Mouse (Mus musculus): ENCODE results near the gene Popdc2. TPM values are rescaled to one million over a fixed set of nuclear protein-coding genes. Genes with fewer than 3 reads are reported as not detected.
A peak's percentile ranks its signal among the peaks of the same experiment; 100 is the strongest.

The Popdc2 gene
- polyA plus RNA-seq, 1 experiment from 2014 or later, result 0.22 TPM

GRCm38 (mm10) chr16:38371705-38372296, 9.8 kb downstream of the Popdc2 start:
- H3K9me3 ChIP-seq, result no peaks in the 10 kb centered on the region
- H3K4me3 ChIP-seq, result no peak overlapping the region
- no peaks in the 10 kb centered on the region for H3K27me3 ChIP-seq
- no peaks in the 10 kb centered on the region for H3K36me3 ChIP-seq
- ATAC-seq (replicated peaks), result no peak
- H3K9ac ChIP-seq (replicated peaks), result no peak overlapping the region
- H3K4me1 ChIP-seq, result peaks cover 11% of the 10 kb centered on the region
- H3K27ac ChIP-seq (replicated peaks), result no peak overlapping the region
- WGBS, result 88% methylated on average over 15 of the region's 15 CpGs
- H3K4me2 ChIP-seq (replicated peaks), result no peak overlapping the region

GRCm38 (mm10) chr16:38372876-38373275, 10.9 kb downstream of the Popdc2 start:
- WGBS, result 79% methylated on average over 4 of the region's 4 CpGs
- Histone ChIP-seq H3K27me3 (no peaks in the 10 kb centered on the region), H3K9ac (replicated peaks) (no peak overlapping the region), H3K4me1 (peaks cover 14% of the 10 kb centered on the region), H3K4me2 (replicated peaks) (no peak overlapping the region), H3K4me3 (no peak overlapping the region), H3K27ac (replicated peaks) (no peak overlapping the region), H3K9me3 (no peaks in the 10 kb centered on the region), H3K36me3 (no peaks in the 10 kb centered on the region)
- no peak for ATAC-seq (replicated peaks)

GRCm38 (mm10) chr16:38373439-38373838, 11.4 kb downstream of the Popdc2 start:
- H3K27ac ChIP-seq (replicated peaks), result no peak overlapping the region
- H3K4me2 ChIP-seq (replicated peaks), result no peak overlapping the region
- 85% methylated on average over 10 of the region's 10 CpGs for WGBS
- no peaks in the 10 kb centered on the region for H3K27me3 ChIP-seq
- H3K9ac ChIP-seq (replicated peaks), result no peak overlapping the region
- no peaks in the 10 kb centered on the region for H3K9me3 ChIP-seq
- ATAC-seq (replicated peaks), result no peak
- peaks cover 12% of the 10 kb centered on the region for H3K4me1 ChIP-seq
- no peak overlapping the region for H3K4me3 ChIP-seq
- no peaks in the 10 kb centered on the region for H3K36me3 ChIP-seq

GRCm38 (mm10) chr16:38373941-38374340, 11.9 kb downstream of the Popdc2 start:
- Histone ChIP-seq H3K36me3 (no peaks in the 10 kb centered on the region), H3K9ac (replicated peaks) (no peak overlapping the region), H3K27me3 (no peaks in the 10 kb centered on the region), H3K9me3 (no peaks in the 10 kb centered on the region), H3K4me3 (no peak overlapping the region), H3K27ac (replicated peaks) (no peak overlapping the region), H3K4me1 (peaks cover 11% of the 10 kb centered on the region), H3K4me2 (replicated peaks) (no peak overlapping the region)
- WGBS, result 86% methylated on average over 16 of the region's 16 CpGs
- ATAC-seq (replicated peaks), result no peak

- no peak for ATAC-seq (replicated peaks)
- no peaks in the 10 kb centered on the region for H3K27me3 ChIP-seq
- H3K4me1 ChIP-seq, result peaks cover 11% of the 10 kb centered on the region
- no peaks in the 10 kb centered on the region for H3K36me3 ChIP-seq
- 81% methylated on average over 10 of the region's 10 CpGs for WGBS
- no peak overlapping the region for H3K4me2 ChIP-seq (replicated peaks)
- no peak overlapping the region for H3K27ac ChIP-seq (replicated peaks)
- H3K4me3 ChIP-seq, result no peak overlapping the region
- no peak overlapping the region for H3K9ac ChIP-seq (replicated peaks)
- H3K9me3 ChIP-seq, result no peaks in the 10 kb centered on the region
These were observed 12.6 kb downstream of the Popdc2 start for GRCm38 (mm10) chr16:38374379-38375140.

- no peak overlapping the region for H3K4me3 ChIP-seq
- H3K27me3 ChIP-seq, result no peaks in the 10 kb centered on the region
- no peak overlapping the region for H3K9ac ChIP-seq (replicated peaks)
- H3K4me2 ChIP-seq (replicated peaks), result no peak overlapping the region
- no peak for ATAC-seq (replicated peaks)
- no peak overlapping the region for H3K27ac ChIP-seq (replicated peaks)
- 87% methylated on average over 7 of the region's 7 CpGs for WGBS
- H3K4me1 ChIP-seq, result peaks cover 11% of the 10 kb centered on the region
- H3K9me3 ChIP-seq, result no peaks in the 10 kb centered on the region
- no peaks in the 10 kb centered on the region for H3K36me3 ChIP-seq
These were observed 13.2 kb downstream of the Popdc2 start for GRCm38 (mm10) chr16:38375182-38375581.

GRCm38 (mm10) chr16:38376163-38376840, 14.3 kb downstream of the Popdc2 start:
- H3K4me2 ChIP-seq (replicated peaks), result peak overlapping the region; percentile 45
- peak overlapping the region; percentile 49 for H3K9ac ChIP-seq (replicated peaks)
- no peaks in the 10 kb centered on the region for H3K27me3 ChIP-seq
- peak overlapping the region; percentile 68 for H3K27ac ChIP-seq (replicated peaks)
- H3K4me1 ChIP-seq, result peaks cover 11% of the 10 kb centered on the region
- H3K4me3 ChIP-seq, result peak overlapping the region; percentile 24
- no peaks in the 10 kb centered on the region for H3K36me3 ChIP-seq
- 32% methylated on average over 17 of the region's 17 CpGs for WGBS
- no peaks in the 10 kb centered on the region for H3K9me3 ChIP-seq
- ATAC-seq (replicated peaks), result peak; percentile 92

- H3K27ac ChIP-seq (replicated peaks), result peak overlapping the region; percentile 68
- H3K4me3 ChIP-seq, result peak overlapping the region; percentile 24
- peak overlapping the region; percentile 49 for H3K9ac ChIP-seq (replicated peaks)
- 51% methylated on average over 8 of the region's 8 CpGs for WGBS
- H3K27me3 ChIP-seq, result no peaks in the 10 kb centered on the region
- peaks cover 11% of the 10 kb centered on the region for H3K4me1 ChIP-seq
- H3K36me3 ChIP-seq, result no peaks in the 10 kb centered on the region
- H3K9me3 ChIP-seq, result no peaks in the 10 kb centered on the region
- ATAC-seq (replicated peaks), result peak; percentile 66
- peak overlapping the region; percentile 45 for H3K4me2 ChIP-seq (replicated peaks)
These were observed 14.8 kb downstream of the Popdc2 start for GRCm38 (mm10) chr16:38376841-38377249.

- Histone ChIP-seq H3K27ac (replicated peaks) (no peak overlapping the region), H3K9me3 (no peaks in the 10 kb centered on the region), H3K4me1 (peaks cover 11% of the 10 kb centered on the region), H3K4me3 (no peak overlapping the region), H3K4me2 (replicated peaks) (no peak overlapping the region), H3K36me3 (no peaks in the 10 kb centered on the region), H3K27me3 (no peaks in the 10 kb centered on the region), H3K9ac (replicated peaks) (no peak overlapping the region)
- WGBS, result 90% methylated on average over 6 of the region's 6 CpGs
- ATAC-seq (replicated peaks), result no peak
These were observed 15.5 kb downstream of the Popdc2 start for GRCm38 (mm10) chr16:38377546-38377945.

- ATAC-seq (replicated peaks), result no peak
- 91% methylated on average over 6 of the region's 6 CpGs for WGBS
These were observed 16.6 kb downstream of the Popdc2 start for GRCm38 (mm10) chr16:38378591-38378990.

GRCm38 (mm10) chr16:38379088-38379487, 17.1 kb downstream of the Popdc2 start:
- no peak overlapping the region for H3K27ac ChIP-seq (replicated peaks)
- no peaks in the 10 kb centered on the region for H3K36me3 ChIP-seq
- no peak overlapping the region for H3K4me3 ChIP-seq
- no peak for ATAC-seq (replicated peaks)
- no peaks in the 10 kb centered on the region for H3K9me3 ChIP-seq
- peaks cover 11% of the 10 kb centered on the region for H3K4me1 ChIP-seq
- H3K4me2 ChIP-seq (replicated peaks), result no peak overlapping the region
- 63% methylated on average over 6 of the region's 6 CpGs for WGBS
- H3K9ac ChIP-seq (replicated peaks), result no peak overlapping the region
- no peaks in the 10 kb centered on the region for H3K27me3 ChIP-seq

More at GRCm38 (mm10) chr16:38378591-38378990, 16.6 kb downstream of the Popdc2 start:
- H3K4me3 ChIP-seq, result no peak overlapping the region
- peaks cover 11% of the 10 kb centered on the region for H3K4me1 ChIP-seq
- no peak overlapping the region for H3K27ac ChIP-seq (replicated peaks)
- H3K36me3 ChIP-seq, result no peaks in the 10 kb centered on the region
- H3K9me3 ChIP-seq, result no peaks in the 10 kb centered on the region
- no peak overlapping the region for H3K4me2 ChIP-seq (replicated peaks)
- no peak overlapping the region for H3K9ac ChIP-seq (replicated peaks)
- H3K27me3 ChIP-seq, result no peaks in the 10 kb centered on the region

GRCm38 (mm10) chr16:38379493-38379892, 17.5 kb downstream of the Popdc2 start:
- no peak for ATAC-seq (replicated peaks)
- Histone ChIP-seq H3K9ac (replicated peaks) (no peak overlapping the region), H3K27ac (replicated peaks) (no peak overlapping the region), H3K9me3 (no peaks in the 10 kb centered on the region), H3K36me3 (no peaks in the 10 kb centered on the region), H3K4me1 (peaks cover 11% of the 10 kb centered on the region), H3K4me2 (replicated peaks) (no peak overlapping the region), H3K27me3 (no peaks in the 10 kb centered on the region), H3K4me3 (no peak overlapping the region)
- 49% methylated on average over 3 of the region's 3 CpGs for WGBS

Data from forebrain, embryonic 15.5 days (tissue).